Mouse (Mus musculus): Measurements from ENCODE around the gene Gm17509.
"Not testable (repeated sequence)": the region's sequence is repeated elsewhere in the genome, so short reads cannot be mapped to it uniquely, and the experiment has no call there.

Gm17509 gene

GRCm38 (mm10) chr13:117204685-117205084 is 16.2 kb downstream of the Gm17509 start:
- no peak for DNase-seq

GRCm38 (mm10) chr13:117202755-117203471 is 18.0 kb downstream of the Gm17509 start:
- no peak for DNase-seq

GRCm38 (mm10) chr13:117198402-117199083 is 22.3 kb downstream of the Gm17509 start:
- DNase-seq: peak; percentile 93

GRCm38 (mm10) chr13:117197666-117198065 is 23.2 kb downstream of the Gm17509 start:
- DNase-seq: no peak

- DNase-seq: no peak
Measured at GRCm38 (mm10) chr13:117195569-117196495, 25.0 kb downstream of the Gm17509 start.

GRCm38 (mm10) chr13:117193422-117193983 is 27.4 kb downstream of the Gm17509 start:
- no peak for DNase-seq

GRCm38 (mm10) chr13:117192161-117192560 is 28.7 kb downstream of the Gm17509 start:
- DNase-seq: no peak

GRCm38 (mm10) chr13:117185329-117185728 is 35.5 kb downstream of the Gm17509 start:
- no peak for DNase-seq

GRCm38 (mm10) chr13:117183288-117183687 is 37.6 kb downstream of the Gm17509 start:
- no peak for DNase-seq

- DNase-seq: not testable (repeated sequence)
Measured at GRCm38 (mm10) chr13:117180912-117181311, 40.0 kb downstream of the Gm17509 start.

Data from lung, postnatal 36 days (tissue).